Mouse (Mus musculus) heart, embryonic 15.5 days (tissue): ENCODE data around the gene Magi1. TPM values are rescaled to one million over a fixed set of nuclear protein-coding genes. Genes with fewer than 3 reads are reported as not detected.
A peak's percentile ranks its signal among the peaks of the same experiment; 100 is the strongest.

Source experiments
- ATAC-seq: fragments of 200-750 bp; cut with Nextera tagmentation; replicated peaks from 2 replicates; pipeline ENCODE4 v1.8.0; 2017; ENCODE audit warnings: low read depth, moderate TSS enrichment; ENCODE audit not compliant: insufficient number of reproducible peaks, insufficient read depth, low FRiP score
- H3K27ac ChIP-seq: fragments of 300-500 bp; sonication (generic); 2 replicates; pipeline ENCODE4 v1.5.1; 2015; ENCODE audit warnings: mild to moderate bottlenecking, inconsistent platforms
- H3K27me3 ChIP-seq: fragments of 300-500 bp; sonication (generic); 2 replicates; pipeline ENCODE4 v1.6.1; 2015; ENCODE audit warnings: inconsistent platforms
- H3K36me3 ChIP-seq: fragments of 300-500 bp; sonication (generic); 2 replicates; pipeline ENCODE4 v1.6.1; 2015; ENCODE audit warnings: mild to moderate bottlenecking, inconsistent platforms
- H3K4me1 ChIP-seq: fragments of 300-500 bp; sonication (generic); replicated peaks from 2 replicates; pipeline ENCODE4 v1.6.1; 2015; ENCODE audit warnings: inconsistent platforms
- H3K4me2 ChIP-seq: fragments of 300-500 bp; sonication (generic); 2 replicates; pipeline ENCODE4 v1.6.1; 2015; ENCODE audit warnings: inconsistent platforms, mild to moderate bottlenecking, moderate library complexity
- H3K4me3 ChIP-seq: fragments of 300-500 bp; sonication (generic); 2 replicates; pipeline ENCODE4 v1.5.1; 2015; ENCODE audit warnings: mild to moderate bottlenecking, inconsistent platforms
- H3K9ac ChIP-seq: fragments of 300-500 bp; sonication (generic); 2 replicates; pipeline ENCODE4 v1.6.1; 2015; ENCODE audit warnings: mild to moderate bottlenecking, inconsistent platforms
- H3K9me3 ChIP-seq: fragments of 300-500 bp; sonication (generic); replicated peaks from 2 replicates; pipeline ENCODE4 v1.6.1; 2016; ENCODE audit warnings: inconsistent platforms
- WGBS: fragments of 180-500 bp; shearing (Covaris S2); methylation state at CpG from one replicate; pipeline ENCODE4 v1.1.7; 2015; ENCODE audit warnings: mixed read lengths; 5-methylcytosine and 5-hydroxymethylcytosine counted together
- polyA plus RNA-seq: library from polyadenylated mRNA; unstranded; fragments of >200 nt; fragmentation: Nextera tagmentation; extraction: Ambion mirVana; gene quantifications from 2 replicates; pipeline ENCODE4 v1.2.1, GENCODE M21; 2015

Gene Magi1
- polyA plus RNA-seq, 1 experiment from 2014 or later: 7.5 TPM

DNA sequence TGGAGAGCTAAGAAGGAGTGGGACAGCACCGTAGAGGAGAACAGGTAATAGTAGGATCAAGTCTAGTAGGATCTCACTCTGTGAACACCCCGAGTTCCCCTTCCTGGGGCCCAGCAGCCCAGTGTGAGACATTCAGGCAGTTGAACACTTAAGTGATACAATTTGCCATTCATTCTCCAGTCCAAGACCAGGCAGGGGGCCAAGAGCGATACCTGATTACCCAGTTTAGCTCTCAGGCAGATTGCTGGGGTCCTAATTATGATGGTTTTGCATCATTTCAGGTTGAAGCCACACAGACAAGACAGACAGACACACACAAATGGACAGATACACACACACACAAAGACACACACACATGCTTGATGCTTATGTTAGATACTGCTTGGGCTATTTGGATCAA lies 543.9 kb downstream of the Magi1 start:
- no peak for ATAC-seq
- H3K27me3 ChIP-seq: no peaks in the 10 kb centered on the region
- H3K36me3 ChIP-seq: no peaks in the 10 kb centered on the region
- no peak overlapping the region for H3K4me3 ChIP-seq
- H3K4me2 ChIP-seq: no peak overlapping the region
- H3K27ac ChIP-seq: no peak overlapping the region
- H3K9me3 ChIP-seq: no peaks in the 10 kb centered on the region
- no peak overlapping the region for H3K9ac ChIP-seq
- 67% methylated on average over 3 of the region's 3 CpGs for WGBS
- H3K4me1 ChIP-seq: peaks cover 8% of the 10 kb centered on the region

GRCm38 (mm10) chr6:93737083-93737482 lies 546.6 kb downstream of the Magi1 start:
- Histone ChIP-seq H3K36me3 (no peaks in the 10 kb centered on the region), H3K9ac (no peak overlapping the region), H3K4me2 (no peak overlapping the region), H3K27ac (no peak overlapping the region), H3K4me1 (peaks cover 8% of the 10 kb centered on the region), H3K27me3 (no peaks in the 10 kb centered on the region), H3K4me3 (no peak overlapping the region), H3K9me3 (no peaks in the 10 kb centered on the region)
- 88% methylated on average over 1 of the region's 1 CpGs for WGBS
- ATAC-seq: no peak

DNA sequence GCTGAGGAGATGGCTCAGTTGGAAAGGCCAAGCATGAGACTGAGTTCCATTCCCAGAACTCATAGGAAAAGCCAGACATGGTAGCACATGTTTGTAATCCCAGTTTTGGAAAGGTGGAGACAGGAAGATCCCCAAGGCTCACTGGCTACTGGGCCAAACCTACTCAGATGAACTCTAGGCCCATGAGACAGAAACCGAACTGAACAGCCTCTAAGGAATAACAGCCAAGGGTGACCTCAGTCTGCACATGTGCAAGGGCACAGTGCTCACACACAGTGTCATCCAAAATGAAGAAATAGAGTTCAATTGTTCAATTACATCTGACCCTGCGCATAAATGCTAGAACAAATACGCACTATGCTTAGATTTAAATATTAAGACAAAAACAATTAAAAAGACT lies 547.6 kb downstream of the Magi1 start:
- ATAC-seq: no peak
- 87% methylated on average over 3 of the region's 3 CpGs for WGBS
- no peak overlapping the region for H3K9ac ChIP-seq

DNA sequence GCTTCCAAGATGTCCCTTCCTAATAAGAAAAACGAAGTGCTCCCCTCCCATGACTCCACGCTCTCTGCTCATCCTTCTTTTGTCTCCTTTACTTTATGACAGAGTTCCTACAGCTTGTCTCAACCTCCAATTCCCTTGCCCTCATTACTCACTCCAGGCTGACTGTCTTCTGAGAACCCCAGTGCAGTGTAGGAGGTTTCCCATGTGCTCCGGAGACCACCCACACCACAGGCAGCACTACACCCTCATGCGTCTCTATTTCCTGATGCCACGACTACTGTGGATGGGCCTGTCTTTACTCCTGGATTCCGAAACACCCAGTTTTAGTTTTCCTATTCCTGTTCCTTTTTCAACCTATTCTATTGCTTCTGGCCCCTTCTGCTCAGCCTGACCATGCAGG lies 549.9 kb downstream of the Magi1 start:
- Histone ChIP-seq H3K4me3 (no peak overlapping the region), H3K27ac (no peak overlapping the region), H3K4me2 (no peak overlapping the region), H3K9ac (no peak overlapping the region), H3K36me3 (no peaks in the 10 kb centered on the region), H3K9me3 (no peaks in the 10 kb centered on the region), H3K4me1 (no peaks in the 10 kb centered on the region), H3K27me3 (no peaks in the 10 kb centered on the region)
- WGBS: 82% methylated on average over 6 of the region's 6 CpGs
- ATAC-seq: no peak

More for the DNA sequence above, 547.6 kb downstream of the Magi1 start:
- no peaks in the 10 kb centered on the region for H3K9me3 ChIP-seq
- H3K4me2 ChIP-seq: no peak overlapping the region
- no peak overlapping the region for H3K27ac ChIP-seq
- H3K4me3 ChIP-seq: no peak overlapping the region
- no peaks in the 10 kb centered on the region for H3K27me3 ChIP-seq
- no peaks in the 10 kb centered on the region for H3K36me3 ChIP-seq
- H3K4me1 ChIP-seq: peaks cover 8% of the 10 kb centered on the region

GRCm38 (mm10) chr6:93729702-93730101 lies 554.0 kb downstream of the Magi1 start:
- WGBS: 67% methylated on average over 8 of the region's 8 CpGs
- no peak overlapping the region for H3K4me2 ChIP-seq
- no peaks in the 10 kb centered on the region for H3K9me3 ChIP-seq
- H3K27ac ChIP-seq: no peak overlapping the region
- ATAC-seq: no peak
- no peak overlapping the region for H3K9ac ChIP-seq
- H3K4me1 ChIP-seq: peaks cover 14% of the 10 kb centered on the region
- no peaks in the 10 kb centered on the region for H3K36me3 ChIP-seq
- no peak overlapping the region for H3K4me3 ChIP-seq
- no peaks in the 10 kb centered on the region for H3K27me3 ChIP-seq

GRCm38 (mm10) chr6:93728791-93729190 lies 554.9 kb downstream of the Magi1 start:
- no peak overlapping the region for H3K4me3 ChIP-seq
- H3K36me3 ChIP-seq: no peaks in the 10 kb centered on the region
- peaks cover 14% of the 10 kb centered on the region for H3K4me1 ChIP-seq
- no peak overlapping the region for H3K27ac ChIP-seq
- H3K9ac ChIP-seq: no peak overlapping the region
- H3K9me3 ChIP-seq: no peaks in the 10 kb centered on the region
- no peak overlapping the region for H3K4me2 ChIP-seq
- ATAC-seq: no peak
- H3K27me3 ChIP-seq: no peaks in the 10 kb centered on the region
- WGBS: 80% methylated on average over 4 of the region's 4 CpGs

DNA sequence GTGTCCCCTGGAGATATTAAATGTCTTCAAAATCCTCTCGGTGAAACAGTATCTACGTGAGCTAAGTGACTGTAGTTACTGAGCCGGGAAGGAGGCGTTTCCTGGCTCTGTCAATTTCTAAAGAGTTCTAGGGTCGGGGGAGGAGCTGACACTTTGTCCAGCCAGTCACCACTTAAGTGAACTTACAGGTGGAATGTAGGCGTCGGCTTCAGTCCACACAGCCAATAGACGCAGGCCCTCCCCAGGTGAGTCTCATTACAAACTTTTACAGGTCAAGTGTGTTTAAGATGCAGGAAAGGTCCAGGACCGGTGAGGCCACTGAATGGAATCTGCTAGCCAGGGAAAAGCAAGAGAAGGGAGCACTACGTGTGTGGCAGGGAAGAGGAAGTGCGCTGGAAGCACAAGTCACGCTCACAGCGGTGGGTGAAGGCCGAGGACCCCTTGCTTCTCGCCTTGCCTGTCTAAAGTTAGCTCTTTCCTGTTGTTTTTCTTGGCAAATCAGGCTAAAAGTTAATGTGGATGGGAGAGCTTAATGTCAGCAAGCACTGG lies 556.0 kb downstream of the Magi1 start:
- no peak for ATAC-seq
- H3K27ac ChIP-seq: 0 out of 2 replicates have a peak overlapping the region, but pooled peaks have one; percentile 34
- no peaks in the 10 kb centered on the region for H3K36me3 ChIP-seq
- H3K27me3 ChIP-seq: no peaks in the 10 kb centered on the region
- WGBS: 37% methylated on average over 15 of the region's 15 CpGs
- no peak overlapping the region for H3K9ac ChIP-seq
- H3K4me3 ChIP-seq: no peak overlapping the region
- peak overlapping the region; percentile 22; the same call in 1 of the 2 replicates for H3K4me2 ChIP-seq
- no peaks in the 10 kb centered on the region for H3K9me3 ChIP-seq
- peaks cover 14% of the 10 kb centered on the region for H3K4me1 ChIP-seq

DNA sequence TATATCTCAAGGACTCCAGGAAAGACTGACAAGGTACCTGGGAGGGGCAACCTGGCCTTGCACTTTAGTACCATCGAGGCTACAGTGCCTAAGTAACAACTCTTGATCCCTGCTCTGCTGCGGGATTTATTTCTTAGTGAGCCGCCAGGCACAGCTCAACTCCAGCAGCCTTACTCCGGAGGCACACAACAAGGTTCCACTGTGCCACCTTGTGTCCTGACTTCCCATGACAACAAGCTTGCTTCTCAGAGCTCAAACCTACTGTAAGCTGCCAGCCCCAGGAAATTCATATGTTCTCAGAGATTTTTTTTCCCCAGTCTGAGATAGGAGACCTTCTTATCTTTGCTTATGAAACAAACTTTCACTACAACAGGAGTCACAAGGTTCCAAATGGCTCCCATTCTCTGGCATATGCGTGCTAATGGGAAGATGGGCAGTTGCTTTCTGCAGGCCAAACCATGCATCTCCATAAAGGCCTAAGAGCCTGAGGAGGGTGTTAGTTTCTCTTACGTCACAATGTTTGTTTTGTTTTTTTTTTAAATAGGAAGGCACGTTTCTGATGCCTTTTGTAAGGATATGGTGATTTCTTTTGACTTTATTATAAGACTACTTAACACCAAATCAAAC lies 556.8 kb downstream of the Magi1 start:
- no peaks in the 10 kb centered on the region for H3K9me3 ChIP-seq
- 35% methylated on average over 7 of the region's 7 CpGs for WGBS
- peaks cover 14% of the 10 kb centered on the region for H3K4me1 ChIP-seq
- no peaks in the 10 kb centered on the region for H3K27me3 ChIP-seq
- H3K27ac ChIP-seq: no peak overlapping the region
- no peaks in the 10 kb centered on the region for H3K36me3 ChIP-seq
- no peak for ATAC-seq
- H3K4me3 ChIP-seq: no peak overlapping the region
- no peak overlapping the region for H3K9ac ChIP-seq
- H3K4me2 ChIP-seq: no peak overlapping the region

- Histone ChIP-seq H3K9ac (no peak overlapping the region), H3K4me3 (no peak overlapping the region), H3K27me3 (no peaks in the 10 kb centered on the region), H3K9me3 (no peaks in the 10 kb centered on the region), H3K36me3 (no peaks in the 10 kb centered on the region), H3K4me2 (no peak overlapping the region), H3K4me1 (peaks cover 14% of the 10 kb centered on the region), H3K27ac (no peak overlapping the region)
- WGBS: 79% methylated on average over 10 of the region's 10 CpGs
- no peak for ATAC-seq
Measured at GRCm38 (mm10) chr6:93726121-93726520, 557.6 kb downstream of the Magi1 start.

DNA sequence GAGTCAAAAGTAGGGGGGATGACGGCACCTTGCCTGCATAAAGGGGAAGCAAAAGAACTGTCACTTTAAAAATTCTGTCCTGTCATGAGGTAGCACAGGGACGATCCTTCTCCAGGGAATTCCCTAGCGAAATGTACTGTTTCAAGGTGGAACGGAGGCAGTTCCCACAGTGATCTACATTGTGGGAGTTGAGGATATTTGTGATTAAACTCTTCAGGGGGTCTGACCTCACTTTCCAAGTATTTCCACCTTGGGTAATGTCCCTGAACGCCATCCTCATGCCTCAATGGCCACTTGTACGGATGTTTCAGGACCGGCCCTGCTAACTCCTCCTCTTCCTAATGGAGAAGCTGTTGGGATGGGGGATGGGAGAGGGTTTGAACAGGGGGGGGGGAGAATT lies 559.0 kb downstream of the Magi1 start:
- no peaks in the 10 kb centered on the region for H3K36me3 ChIP-seq
- no peaks in the 10 kb centered on the region for H3K27me3 ChIP-seq
- no peak overlapping the region for H3K9ac ChIP-seq
- H3K4me1 ChIP-seq: peaks cover 14% of the 10 kb centered on the region
- H3K4me2 ChIP-seq: no peak overlapping the region
- no peak for ATAC-seq
- no peak overlapping the region for H3K4me3 ChIP-seq
- no peaks in the 10 kb centered on the region for H3K9me3 ChIP-seq
- 68% methylated on average over 7 of the region's 7 CpGs for WGBS
- H3K27ac ChIP-seq: no peak overlapping the region

DNA sequence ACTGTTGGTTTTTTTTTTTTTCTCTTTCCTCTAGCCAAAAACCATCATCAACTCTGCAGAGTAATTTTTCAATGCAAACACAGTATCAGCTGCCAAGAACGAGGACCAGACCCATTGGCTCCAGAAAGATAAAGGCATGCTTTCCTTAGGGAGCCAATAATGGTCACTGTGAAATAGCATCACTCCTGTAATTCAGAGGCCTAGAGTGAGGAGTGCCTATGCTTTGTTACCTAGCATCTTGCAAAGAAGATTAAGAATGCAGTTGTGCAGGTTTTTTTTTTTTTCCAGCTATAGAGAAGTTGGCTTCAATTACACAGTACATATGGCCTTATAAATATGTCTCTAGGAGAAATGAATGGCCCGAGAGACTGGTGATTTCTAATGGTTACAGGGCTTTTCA lies 560.5 kb downstream of the Magi1 start:
- H3K9ac ChIP-seq: no peak overlapping the region
- ATAC-seq: no peak
- no peaks in the 10 kb centered on the region for H3K27me3 ChIP-seq
- H3K9me3 ChIP-seq: no peaks in the 10 kb centered on the region
- H3K4me1 ChIP-seq: peaks cover 18% of the 10 kb centered on the region
- no peaks in the 10 kb centered on the region for H3K36me3 ChIP-seq
- 51% methylated on average over 2 of the region's 2 CpGs for WGBS
- no peak overlapping the region for H3K4me2 ChIP-seq
- H3K4me3 ChIP-seq: no peak overlapping the region
- H3K27ac ChIP-seq: no peak overlapping the region

- Histone ChIP-seq H3K36me3 (no peaks in the 10 kb centered on the region), H3K27me3 (no peaks in the 10 kb centered on the region), H3K4me1 (peaks cover 31% of the 10 kb centered on the region), H3K4me3 (no peak overlapping the region), H3K9me3 (no peaks in the 10 kb centered on the region), H3K9ac (no peak overlapping the region), H3K27ac (no peak overlapping the region), H3K4me2 (no peak overlapping the region)
- no peak for ATAC-seq
- 43% methylated on average over 4 of the region's 4 CpGs for WGBS
Measured at GRCm38 (mm10) chr6:93719532-93719931, 564.2 kb downstream of the Magi1 start.
